Mouse (Mus musculus) induced T-regulatory cell, adult 2 months (primary cell): ENCODE measurements around the gene Cd27.
"Not testable (repeated sequence)": the region's sequence is repeated elsewhere in the genome, so short reads cannot be mapped to it uniquely, and the experiment has no call there.

Source experiments
- DNase-seq: peaks from one replicate; pipeline ENCODE4 v3.0.0-alpha.2; 2012; ENCODE audit warnings: low read depth

Cd27 gene

DNA sequence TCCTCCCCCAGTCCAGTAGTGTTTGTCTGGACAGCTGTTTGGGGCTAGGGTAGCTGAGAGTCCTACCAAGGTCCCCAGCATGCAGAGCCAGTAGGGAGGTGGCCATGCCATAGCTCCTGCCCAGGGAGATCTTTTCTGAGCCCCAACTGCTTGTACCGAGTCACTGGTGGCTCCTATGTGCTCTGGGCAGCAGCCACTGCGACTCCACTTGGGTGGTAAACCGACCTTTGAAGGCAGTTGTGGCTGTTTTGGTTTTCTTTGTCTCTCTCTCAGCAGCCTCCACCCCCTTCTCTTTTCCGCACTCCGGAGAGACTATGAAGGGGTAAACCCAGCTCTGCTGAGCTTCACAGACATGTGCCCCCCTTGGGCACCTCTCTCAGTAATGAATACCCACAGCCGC lies at the start of gene Cd27:
Gene Cd27 (minus strand): TSS at position 229 of the 400 bp plus-strand sequence.
- DNase-seq, result peak; percentile 82

DNA sequence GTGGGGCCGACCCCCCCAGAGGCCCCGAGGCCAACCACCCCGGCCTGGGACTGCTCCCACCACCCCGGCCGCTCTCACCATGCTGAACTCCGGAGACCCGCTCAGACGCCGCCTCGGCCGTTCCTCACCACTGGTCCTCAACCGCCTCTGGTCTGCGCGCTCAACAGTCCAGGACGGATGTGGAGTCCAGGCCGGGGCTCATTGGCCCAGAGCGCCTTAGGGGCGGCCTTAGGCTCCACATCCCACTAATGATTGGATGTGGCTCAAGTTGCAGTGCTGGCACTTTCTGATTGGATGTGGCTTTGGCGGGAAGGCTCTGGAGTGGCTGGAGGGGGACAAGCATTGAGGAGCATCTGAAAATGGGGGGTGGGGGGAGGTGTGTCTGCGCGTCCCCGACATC lies 49.1 kb upstream of the Cd27 start, which contains the start of gene Tuba3a:
Gene Tuba3a (minus strand): TSS at position 153 of the 400 bp plus-strand sequence.
- DNase-seq, result no peak

DNA sequence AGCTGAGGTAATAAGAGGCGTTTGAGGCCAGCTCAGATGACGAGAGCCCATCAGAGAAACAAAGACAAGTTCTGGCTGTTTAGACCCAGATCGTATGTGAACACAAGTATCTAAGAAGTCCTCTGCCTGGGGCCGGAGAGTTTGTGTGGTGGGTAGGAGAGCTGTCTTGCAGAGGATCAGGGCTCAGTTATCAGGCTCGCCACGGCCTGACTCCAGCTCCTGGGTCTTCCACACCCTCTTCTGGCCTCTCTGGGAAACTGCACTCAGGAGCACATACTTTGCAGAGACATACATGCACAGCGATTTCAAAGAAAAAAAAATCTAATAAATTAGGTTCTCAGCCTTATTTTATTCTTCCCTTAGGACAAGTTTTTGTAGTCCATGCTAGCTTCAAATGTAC lies 47.9 kb upstream of the Cd27 start:
- no peak for DNase-seq

DNA sequence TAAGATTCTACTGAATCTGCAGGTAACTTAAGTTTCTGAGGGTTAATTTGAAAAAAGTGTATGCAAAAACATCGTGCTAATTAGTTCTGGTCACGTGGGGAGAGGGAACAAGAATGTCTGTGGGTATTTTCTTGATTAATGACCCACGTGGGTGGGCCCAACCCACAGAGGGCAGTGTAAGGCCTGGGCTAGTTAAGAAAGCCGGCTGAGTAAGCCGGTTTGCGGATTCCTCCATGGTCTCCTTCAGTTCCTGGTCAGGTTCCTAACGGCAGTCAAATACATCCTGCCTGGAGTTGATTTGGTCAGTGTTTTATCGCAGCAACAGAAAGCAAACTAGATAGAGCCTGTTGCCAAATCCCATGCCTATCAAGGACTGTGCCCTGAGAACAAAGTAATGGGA lies 47.4 kb upstream of the Cd27 start:
- DNase-seq, result no peak

DNA sequence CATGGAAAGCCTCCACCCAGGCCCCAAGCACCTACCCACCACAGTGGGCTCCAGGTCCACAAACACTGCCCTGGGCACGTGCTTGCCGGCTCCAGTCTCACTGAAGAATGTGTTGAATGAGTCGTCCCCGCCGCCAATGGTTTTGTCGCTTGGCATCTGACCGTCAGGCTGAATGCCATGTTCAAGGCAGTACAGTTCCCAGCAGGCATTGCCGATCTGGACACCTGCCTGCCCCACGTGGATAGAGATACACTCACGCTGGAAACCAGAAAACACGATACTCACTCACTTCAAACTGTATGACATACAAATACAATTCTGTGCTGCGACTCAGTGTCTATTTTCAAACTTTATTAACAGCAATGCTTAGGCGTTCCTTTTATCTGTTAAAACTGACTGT lies 45.9 kb upstream of the Cd27 start:
- DNase-seq, result not testable (repeated sequence)

DNA sequence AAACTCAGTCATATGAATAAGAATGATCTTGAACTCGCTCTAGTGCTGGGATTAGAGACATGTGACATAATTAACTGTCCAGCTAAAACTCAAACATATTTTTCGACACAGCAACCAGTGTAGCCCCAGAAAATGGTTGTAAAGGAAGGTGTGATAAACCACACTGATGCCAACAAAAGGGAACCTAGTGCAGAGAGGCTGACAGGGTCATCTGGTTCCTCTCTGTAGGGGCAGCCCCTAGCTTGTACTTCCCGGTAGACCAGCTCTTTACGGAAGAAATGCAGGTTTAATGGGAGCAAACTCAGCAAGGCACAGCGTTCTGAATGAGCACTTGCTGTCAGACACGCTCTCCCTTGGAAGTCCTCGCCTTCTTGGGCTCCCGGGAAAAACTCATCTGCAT lies 42.9 kb upstream of the Cd27 start:
- DNase-seq, result no peak

DNA sequence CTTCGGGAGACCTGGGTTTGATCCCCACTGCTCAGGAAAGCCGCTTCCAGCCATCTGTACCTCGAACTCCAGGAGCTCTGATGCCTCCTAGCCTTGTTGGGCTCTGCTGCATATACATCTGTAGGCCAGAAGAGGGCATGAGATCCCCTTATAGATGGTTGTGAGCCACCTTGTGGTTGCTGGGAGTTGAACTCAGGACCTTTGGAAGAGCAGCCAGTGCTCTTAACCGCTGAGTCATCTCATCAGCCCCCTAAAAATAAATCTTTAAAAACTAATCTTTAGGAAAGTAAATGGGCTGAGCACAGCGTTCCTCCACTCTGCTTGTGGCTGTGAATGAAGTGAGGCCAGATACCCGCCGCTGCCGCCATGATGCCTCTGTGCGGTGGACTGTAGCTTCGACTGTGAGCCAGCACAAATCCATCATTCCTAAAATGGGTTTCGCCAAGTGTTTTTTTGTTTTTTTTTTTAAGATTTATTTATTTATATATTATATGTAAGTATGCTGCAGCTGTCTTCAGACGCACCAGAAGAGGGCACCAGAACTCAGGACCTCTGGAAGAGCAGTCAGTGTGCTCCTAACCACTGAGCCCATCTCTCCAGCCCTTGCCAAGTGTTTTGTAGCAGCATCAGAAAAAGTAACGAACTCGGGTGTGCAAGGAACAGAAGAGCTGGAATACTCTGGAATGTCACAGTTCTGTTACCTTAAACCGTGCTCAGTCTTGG lies 38.2 kb upstream of the Cd27 start:
- DNase-seq, result peak; percentile 69

DNA sequence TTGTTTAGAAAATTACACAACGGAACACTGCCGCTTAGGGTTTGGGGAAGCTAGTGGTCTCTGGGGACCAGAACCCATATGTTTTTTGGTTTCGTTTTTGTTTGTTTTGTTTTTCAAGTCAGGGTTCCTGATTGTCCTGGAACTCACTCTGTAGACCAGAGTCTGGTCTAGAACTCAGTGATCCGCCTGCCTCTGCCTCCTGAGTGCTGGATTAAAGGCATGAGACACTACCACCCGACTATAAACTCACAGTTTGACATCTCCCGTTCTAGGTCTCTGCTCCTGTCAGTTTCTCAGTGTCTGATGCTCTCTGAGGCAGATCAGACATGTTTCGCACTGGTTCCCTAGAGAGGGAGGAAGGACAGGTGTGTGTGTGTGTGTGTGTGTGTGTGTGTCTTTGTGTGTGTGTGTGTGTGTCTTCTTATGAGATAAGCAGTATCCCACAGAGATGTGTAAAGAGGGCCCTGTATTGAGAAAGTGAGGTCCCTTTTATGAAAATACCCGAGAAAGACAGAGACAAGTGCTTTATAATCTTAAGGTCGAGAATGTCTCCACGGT lies 35.5 kb upstream of the Cd27 start:
- no peak for DNase-seq

DNA sequence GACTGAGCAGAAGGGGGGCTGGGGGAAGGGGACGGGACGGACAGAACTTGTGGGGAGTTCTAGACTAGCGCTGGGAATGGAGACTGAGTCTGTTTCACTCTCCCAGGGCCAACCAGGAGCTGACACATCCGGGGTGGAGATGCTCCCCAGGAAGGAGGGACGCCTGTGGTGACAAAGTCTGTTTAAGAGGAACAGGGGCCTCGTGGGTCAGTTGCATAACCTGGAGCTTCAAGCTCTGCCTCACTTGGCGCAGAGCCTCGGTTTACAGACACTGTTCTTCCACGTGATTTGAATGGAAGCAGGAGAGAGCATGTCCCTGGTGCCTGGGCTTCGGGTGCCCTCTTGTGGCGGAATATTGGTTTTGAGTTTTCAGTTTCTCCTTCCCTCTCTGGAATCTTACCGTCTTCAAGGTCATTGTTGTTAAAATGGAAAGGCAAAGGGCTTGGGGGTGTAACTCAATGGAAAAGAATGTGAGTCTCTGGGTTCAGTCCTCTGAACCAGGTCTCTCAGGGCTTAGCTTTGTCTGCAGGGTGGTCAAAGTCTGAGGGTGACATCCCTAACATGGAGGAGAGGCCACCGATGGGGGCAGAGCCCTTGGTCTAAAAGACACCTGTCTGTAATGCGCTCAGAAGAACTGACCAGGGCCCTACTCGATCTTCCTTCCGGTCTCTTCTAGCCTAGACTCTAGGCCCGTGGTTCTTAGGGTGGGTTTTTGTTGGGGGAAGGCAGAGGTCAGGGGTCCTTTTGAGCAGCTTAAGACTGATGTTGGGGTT lies 34.8 kb upstream of the Cd27 start:
- DNase-seq, result peak; percentile 94

DNA sequence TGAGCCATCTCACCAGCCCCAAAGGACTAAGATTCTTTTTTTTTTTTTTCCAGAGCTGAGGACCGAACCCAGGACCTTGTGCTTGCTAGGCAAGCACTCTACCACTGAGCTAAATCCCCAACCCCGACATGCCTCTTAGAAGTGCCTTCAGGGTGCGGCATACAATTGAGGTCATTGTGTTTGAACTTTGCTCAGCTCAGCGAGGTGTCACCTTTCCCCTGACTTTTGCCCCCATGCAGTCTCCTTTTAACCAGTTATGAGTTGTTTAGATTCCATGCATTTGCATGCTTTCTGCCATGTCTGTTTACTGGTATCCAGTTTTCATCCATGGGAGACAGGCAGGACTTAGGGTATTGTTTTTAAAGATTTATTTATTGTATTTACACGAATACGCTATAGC lies 32.0 kb upstream of the Cd27 start:
- no peak for DNase-seq

DNA sequence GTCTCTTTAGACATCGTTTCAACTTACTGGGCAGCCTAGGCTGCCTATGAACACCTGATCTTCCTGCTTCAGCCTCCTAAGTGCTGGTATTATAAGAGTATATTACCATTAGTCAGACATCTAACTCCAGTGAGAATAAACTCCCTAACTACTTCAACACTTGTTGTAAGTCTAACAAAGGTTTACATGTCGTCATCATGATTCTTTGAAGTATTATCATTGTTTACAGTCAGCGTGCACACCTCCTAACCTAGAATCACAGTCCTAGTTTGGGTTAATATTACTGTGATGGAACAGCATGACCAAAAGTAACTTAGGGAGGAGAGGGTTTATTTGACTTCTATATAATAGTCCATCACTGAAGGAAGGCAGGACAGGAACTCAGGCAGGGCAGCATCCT lies 30.7 kb upstream of the Cd27 start:
- peak; percentile 55 for DNase-seq

DNA sequence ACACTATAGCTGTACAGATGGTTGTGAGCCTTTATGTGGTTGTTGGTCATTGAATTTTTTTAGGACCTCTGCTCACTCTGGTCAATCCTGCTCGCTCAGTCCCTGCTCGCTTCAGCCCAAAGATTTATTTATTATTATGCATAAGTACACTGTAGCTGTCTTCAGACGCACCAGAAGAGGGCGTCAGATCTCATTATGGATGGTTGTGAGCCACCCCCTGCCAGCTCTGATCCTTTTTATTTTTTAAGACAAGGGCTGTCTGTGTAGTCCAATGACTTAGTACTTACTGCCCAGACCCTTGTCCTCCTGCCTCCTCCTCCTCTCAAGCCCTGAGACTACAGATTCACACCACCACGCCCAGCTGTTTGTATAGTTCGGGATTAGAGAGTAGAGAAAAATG lies 29.8 kb upstream of the Cd27 start:
- peak; percentile 74 for DNase-seq

DNA sequence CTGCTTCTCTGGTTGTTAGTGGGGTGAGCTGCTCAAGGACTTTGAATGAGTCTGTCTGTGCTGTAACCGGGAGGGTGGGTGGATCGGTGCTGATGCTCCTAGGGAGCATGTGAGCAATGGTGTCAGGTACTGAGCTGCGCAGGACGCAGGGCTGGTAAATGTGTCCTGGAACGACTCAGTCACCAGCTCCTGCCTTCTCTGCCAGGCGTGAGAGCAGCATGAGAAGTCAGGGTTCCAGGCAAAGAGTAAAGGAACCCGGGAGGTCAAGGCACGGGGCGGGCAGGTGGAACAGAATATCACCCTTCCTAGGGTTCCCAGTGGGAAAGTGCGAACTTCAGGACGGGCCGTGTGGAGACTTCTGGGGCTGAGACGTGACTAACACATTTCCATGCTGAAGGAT lies 29.3 kb upstream of the Cd27 start:
- DNase-seq, result no peak

DNA sequence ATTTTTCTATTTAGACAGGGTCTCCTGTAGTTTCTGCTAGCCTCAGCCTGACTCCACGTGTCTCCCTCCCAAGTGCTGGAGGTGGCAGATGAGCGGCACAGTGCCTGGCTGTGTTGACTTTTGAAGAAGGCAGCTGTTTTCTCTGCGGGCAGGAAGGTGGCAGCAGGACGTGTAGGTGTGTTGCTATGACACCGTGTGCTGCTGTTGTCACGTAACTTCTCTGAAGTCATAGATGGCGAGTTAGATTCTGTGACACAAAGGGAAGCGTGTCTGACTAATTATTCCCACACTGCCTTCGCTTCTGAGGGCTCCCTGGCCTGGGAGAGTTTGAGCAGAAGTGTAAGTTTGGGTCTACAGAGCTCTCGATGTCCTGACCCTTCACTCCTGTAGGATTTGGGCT lies 28.4 kb upstream of the Cd27 start:
- DNase-seq, result peak; percentile 97

DNA sequence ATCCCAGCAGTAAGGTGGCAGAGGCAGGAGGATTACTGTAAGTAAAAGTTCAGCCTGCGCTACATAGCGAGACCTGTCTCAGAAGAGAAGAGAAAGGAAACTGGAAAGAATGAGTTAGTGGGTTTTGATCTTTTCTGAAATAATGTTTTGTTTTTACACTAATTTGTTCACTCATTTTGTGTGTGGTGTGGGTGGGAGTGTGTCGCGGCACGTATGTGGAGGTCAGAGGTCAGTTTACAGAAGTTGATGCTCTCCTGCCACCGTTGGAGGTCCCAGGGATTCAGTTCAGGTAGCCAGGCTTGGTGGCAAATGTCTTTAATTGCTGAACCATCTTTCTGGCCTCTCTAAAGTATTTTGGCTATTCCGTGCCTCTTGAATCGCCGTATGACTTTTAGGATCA lies 27.4 kb upstream of the Cd27 start:
- peak; percentile 76 for DNase-seq

DNA sequence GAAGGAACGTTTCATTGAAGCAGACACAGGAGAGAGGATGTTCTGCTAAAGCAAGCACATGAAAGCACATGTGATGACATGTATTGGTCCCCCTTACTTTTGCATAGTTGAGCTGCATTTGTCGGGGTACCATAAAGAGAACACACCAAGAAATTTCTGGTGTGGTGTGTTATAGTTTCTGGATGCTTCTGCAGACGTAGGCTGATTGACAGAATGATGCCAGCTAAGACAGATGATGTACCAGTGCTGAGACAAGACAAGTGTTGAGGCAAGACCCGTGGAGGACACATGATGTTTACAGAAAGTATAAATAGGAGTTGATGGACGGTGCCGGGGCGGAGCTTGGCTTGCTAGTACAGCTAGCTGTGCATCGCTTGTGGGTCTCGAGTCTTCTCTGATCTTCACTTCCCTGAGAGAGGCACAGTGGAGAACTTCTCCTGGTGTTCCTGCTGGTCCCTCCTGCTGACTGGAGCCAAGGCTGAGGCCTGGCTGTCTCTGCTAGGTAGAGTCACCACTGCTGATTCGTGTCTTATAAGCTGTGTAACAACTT lies 23.3 kb upstream of the Cd27 start:
- DNase-seq, result peak; percentile 65

DNA sequence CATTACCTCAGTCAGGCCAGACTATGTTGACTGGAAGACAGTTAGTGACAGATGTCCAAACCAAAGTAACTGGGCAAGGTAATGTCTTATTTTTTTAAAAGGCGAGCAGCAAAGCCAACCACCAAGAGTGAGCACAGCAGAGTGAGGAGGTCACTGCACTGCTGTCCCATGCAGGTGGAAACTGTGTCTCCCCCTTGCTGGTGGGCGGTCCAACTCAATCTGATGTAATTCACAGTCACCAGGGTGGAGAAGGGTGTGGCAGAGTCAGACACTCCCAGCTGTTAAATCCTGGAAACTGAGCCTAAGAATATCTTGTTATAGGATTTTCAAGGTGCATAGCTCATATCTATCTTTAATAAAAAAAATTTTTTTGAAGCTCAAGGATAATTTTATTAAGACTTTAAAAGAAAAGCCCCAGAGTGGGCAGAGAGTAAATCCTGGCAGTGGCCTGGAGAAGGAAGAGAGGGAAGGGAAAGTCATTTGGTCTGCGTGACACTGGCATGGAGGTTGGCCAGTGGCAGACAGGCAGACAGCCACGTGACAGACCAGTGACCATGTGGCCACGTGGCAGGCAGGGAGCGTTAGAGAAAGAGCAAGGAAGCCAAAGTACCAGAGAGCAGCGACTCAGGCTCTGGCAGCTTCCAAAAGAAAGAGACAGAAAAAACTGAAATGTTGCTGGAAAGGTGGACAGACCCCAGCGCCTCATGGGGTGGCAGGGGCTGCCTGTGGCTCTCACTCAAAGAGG lies 19.6 kb upstream of the Cd27 start:
- DNase-seq, result no peak

DNA sequence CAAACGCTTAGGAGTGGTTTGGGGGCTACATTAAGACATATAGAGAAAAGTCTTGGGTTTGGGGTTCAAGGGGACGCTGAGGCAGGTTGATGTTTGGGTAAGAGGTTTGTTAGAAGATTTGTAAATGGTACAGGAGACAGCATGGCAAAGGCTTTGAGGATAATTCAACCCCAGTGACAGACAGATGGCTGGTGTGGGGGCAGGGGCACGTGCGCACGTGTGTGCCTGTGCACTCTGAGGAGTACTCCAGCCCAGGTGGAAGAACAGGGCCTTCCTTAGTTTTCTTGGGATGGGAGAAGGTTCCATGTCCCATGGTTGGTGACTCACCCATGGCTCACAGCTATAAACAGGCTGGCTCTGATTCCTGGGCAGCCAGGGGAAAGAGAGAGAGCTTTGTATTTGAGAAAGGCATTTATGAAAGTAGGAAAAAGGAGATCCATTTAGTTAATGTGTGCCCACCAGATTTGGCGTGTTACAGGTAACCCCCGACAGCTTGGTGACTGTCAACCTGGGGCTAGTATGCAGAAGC lies 18.8 kb upstream of the Cd27 start:
- DNase-seq, result no peak

DNA sequence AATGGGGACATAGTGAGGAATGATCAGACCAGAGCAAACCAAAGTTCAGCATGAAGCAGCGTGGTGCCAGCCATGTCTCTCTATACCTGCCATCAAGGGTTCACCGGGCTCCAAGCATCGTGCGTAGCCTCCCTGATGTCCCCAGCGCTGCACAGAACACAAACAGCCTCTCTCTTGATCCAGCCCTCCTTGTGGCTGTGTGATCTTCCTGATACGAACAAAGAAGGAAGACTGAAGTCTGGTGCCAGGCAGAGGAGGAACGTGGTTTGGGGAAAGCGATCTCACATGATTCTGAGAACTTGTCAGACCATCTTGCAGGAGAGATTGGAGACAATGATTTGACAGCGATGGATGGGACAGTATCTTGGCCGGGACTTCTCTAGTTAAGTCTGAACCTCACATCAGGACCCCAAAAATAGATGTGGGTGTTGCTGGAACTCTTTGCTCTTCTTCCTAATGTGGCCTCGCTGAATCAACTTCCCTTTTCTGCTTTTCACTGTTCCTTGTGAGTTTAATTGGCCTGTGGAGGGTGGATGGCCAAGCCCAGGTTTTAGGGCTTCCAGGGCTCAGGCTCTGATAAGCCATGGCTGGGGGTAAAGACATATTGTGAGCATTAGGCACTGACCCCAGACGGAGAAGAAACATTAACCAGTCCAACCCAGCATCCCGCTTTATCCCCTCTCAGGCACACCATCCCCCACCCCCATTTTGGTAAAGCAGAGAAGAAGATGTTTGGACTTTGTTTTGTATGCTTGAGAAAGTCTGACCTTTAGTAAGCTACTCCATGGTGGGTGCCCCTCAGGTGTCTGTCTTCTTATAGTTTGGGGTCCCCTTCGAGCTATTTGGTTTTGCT lies 17.3 kb upstream of the Cd27 start:
- DNase-seq, result no peak

DNA sequence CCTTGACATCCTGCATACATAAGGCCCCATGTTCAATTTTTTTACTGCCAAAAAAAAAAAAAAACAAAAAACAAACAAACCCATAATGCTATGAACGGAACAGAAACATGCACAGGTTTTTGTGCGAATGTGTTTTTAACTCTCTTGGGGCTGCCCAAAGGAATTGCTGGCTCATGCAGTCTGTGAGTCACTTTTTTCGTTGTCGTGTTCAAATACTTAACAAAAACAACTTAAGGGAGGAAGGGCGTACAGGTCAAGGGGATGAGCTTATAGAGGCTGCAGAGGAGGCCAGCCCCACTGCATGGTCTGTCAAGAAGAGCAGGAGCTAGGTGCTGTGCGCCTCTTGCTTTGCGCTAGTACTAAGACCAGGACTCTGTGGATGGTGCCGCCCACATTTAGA lies 15.9 kb upstream of the Cd27 start:
- DNase-seq, result peak; percentile 30

DNA sequence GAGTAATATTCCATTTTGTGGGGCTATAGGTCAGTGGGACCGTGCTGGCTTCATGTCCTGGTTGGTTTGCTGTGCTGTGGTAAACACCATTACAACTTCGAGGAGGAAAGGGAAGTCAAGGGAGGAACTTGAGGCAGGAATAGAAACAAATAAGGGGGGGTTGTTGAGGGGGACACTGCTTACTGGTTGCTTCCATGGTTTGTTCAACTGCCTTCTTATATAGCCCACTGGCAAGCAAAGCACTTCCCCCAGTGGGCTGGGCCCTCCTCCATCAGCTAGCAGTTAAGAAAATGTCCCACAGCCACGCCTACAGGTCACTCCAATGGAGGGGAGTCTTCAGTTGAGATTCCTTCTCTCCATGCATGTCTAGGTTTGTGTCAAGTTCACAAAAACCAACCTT lies 15.5 kb upstream of the Cd27 start:
- no peak for DNase-seq
